Mouse (Mus musculus): ENCODE measurements around the gene Msgn1.

Gene Msgn1

GRCm38 (mm10) chr12:11198026-11198425 lies 10.7 kb downstream of the Msgn1 start:
- no peak for DNase-seq

- DNase-seq, result no peak
These were observed 11.9 kb downstream of the Msgn1 start for GRCm38 (mm10) chr12:11196830-11197229.

GRCm38 (mm10) chr12:11196142-11196597 lies 12.6 kb downstream of the Msgn1 start:
- peak; percentile 79 for DNase-seq

GRCm38 (mm10) chr12:11195031-11195430 lies 13.7 kb downstream of the Msgn1 start:
- DNase-seq, result no peak

- peak; percentile 88 for DNase-seq
These were observed 30.2 kb downstream of the Msgn1 start for GRCm38 (mm10) chr12:11178486-11179154.

GRCm38 (mm10) chr12:11177408-11178394 lies 31.1 kb downstream of the Msgn1 start:
- no peak for DNase-seq

- DNase-seq, result no peak
These were observed 50.1 kb downstream of the Msgn1 start for GRCm38 (mm10) chr12:11158670-11159069.
